Mouse (Mus musculus): ENCODE results near the gene Dpf2. TPM values are rescaled to one million over a fixed set of nuclear protein-coding genes. Genes with fewer than 3 reads are reported as not detected.
A peak's percentile ranks its signal among the peaks of the same experiment; 100 is the strongest.

Gene Dpf2
- total and polyA plus RNA-seq, 3 experiments: 25.0 to 115 (median 36.7) TPM

DNA sequence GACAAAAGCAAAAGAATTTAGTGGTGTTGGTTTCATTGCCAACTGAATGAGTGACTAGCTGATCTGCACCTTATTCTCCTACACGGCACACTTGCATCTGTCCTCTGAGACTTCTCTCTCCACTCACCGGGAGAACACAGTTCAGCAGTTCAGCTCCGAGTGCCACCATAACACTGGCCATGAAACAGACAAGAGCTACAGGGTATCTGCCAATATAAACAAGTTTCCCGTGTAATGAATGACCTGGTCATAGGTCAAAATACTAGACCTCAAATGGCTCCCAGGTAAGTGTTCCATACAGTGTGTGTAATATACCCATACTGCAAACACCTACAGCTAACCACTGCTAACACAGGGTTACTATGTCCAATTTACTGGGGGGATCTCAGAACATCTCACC is 23.6 kb downstream of the Dpf2 start:
- no peaks in the 10 kb centered on the region for H3K9me3 ChIP-seq (replicated peaks; ENCODE audit: low read length)
- no peak overlapping the region for H3K27ac ChIP-seq (ENCODE audit: insufficient read depth, low read depth)
- in situ Hi-C loops (cut with MboI; ENCODE audit: low pct_ligation_motif_present, low pct_unique_long_range_greater_than_20kb, low sequenced_read_pairs) (no loop called here), dilution Hi-C loops (cut with MboI; ENCODE audit: extremely low pct_ligation_motif_present, extremely low pct_unique_long_range_greater_than_20kb, low sequenced_read_pairs) (no loop called here)
- DNase-seq (ENCODE audit: extremely low read depth): no peak
- no peak overlapping the region for H3K4me3 ChIP-seq (replicated peaks in 1 of 3; ENCODE audit: low read depth in 2 of 3, low read length in 2 of 3, poor library complexity in 1 of 3)
- no peak overlapping the region for H3K4me2 ChIP-seq (ENCODE audit: insufficient read depth, low read depth, poor library complexity, severe bottlenecking)
- peaks cover 15 to 65% of the 10 kb centered on the region in 2 experiments for H3K36me3 ChIP-seq (replicated peaks in 1 of 2; ENCODE audit: control insufficient read depth in 1 of 2, insufficient read depth in 1 of 2, low read length in 1 of 2)
- H3K4me1 ChIP-seq (ENCODE audit: control insufficient read depth in 1 of 2, insufficient read depth in 2 of 2): peaks cover 2 to 6% of the 10 kb centered on the region in 2 experiments; a peak in 1 of 4 replicates
- no peaks in the 10 kb centered on the region for H3K79me2 ChIP-seq (replicated peaks; ENCODE audit: control insufficient read depth, extremely low read depth, insufficient read depth, poor library complexity, severe bottlenecking)
- no peak for TF ChIP-seq NELFE (IDR thresholded peaks at IDR 0.05; ENCODE audit: low read depth, low read length)
- no peak overlapping the region for H3K9ac ChIP-seq (ENCODE audit: insufficient read depth, low read depth)
- no peaks in the 10 kb centered on the region for H3K27me3 ChIP-seq (replicated peaks)

DNA sequence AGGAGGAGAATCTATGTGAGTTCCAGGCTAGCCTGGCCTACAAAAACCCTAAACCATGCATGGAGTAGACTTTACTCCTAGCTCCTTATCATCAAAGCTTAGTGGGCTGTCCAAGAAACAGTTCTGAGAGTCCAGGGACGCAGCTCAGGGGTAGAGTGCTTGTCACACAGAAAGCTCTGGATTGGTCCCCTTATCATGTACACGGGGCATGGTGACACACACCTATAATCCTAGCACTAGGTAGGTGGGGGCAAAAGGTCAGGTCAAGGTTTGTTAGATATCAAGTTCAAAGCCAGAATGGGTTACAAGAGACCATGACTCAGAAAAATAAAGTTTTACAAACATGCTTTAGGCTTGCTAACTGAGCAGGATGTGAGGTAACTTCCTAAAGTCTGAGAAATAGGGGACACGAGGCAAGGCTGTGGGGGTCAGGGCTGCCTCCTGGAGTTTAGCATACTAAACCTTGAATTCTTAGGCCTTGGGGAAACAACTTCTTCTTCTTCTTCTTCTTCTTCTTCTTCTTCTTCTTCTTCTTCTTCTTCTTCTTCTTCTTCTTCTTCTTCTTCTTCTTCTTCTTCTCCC is 25.5 kb downstream of the Dpf2 start:
- TF ChIP-seq JUND (conservative IDR thresholded peaks at IDR 0.05; ENCODE audit: low read depth, low read length) (no peak), ZC3H11A (IDR thresholded peaks at IDR 0.05; ENCODE audit: low read depth, low read length) (no peak), ZNF384 (IDR thresholded peaks at IDR 0.05; ENCODE audit: low read depth, low read length) (no peak)
- in situ Hi-C loops (cut with MboI; ENCODE audit: low pct_ligation_motif_present, low pct_unique_long_range_greater_than_20kb, low sequenced_read_pairs) (no loop called here), dilution Hi-C loops (cut with MboI; ENCODE audit: extremely low pct_ligation_motif_present, extremely low pct_unique_long_range_greater_than_20kb, low sequenced_read_pairs) (no loop called here)
- Histone ChIP-seq H3K9ac (ENCODE audit: insufficient read depth, low read depth) (no peak overlapping the region), H3K4me1 (ENCODE audit: control insufficient read depth in 1 of 2, insufficient read depth in 2 of 2) (no peaks in the 10 kb centered on the region), H3K4me2 (ENCODE audit: insufficient read depth, low read depth, poor library complexity, severe bottlenecking) (no peak overlapping the region), H3K9me3 (replicated peaks; ENCODE audit: low read length) (no peaks in the 10 kb centered on the region), H3K27ac (ENCODE audit: insufficient read depth, low read depth) (no peak overlapping the region), H3K27me3 (replicated peaks) (no peaks in the 10 kb centered on the region), H3K36me3 (replicated peaks in 1 of 2; ENCODE audit: control insufficient read depth in 1 of 2, insufficient read depth in 1 of 2, low read length in 1 of 2) (peaks cover 18 to 68% of the 10 kb centered on the region in 2 experiments), H3K4me3 (replicated peaks in 1 of 3; ENCODE audit: low read depth in 2 of 3, low read length in 2 of 3, poor library complexity in 1 of 3) (no peak overlapping the region), H3K79me2 (replicated peaks; ENCODE audit: control insufficient read depth, extremely low read depth, insufficient read depth, poor library complexity, severe bottlenecking) (no peaks in the 10 kb centered on the region)
- no peak for DNase-seq (ENCODE audit: extremely low read depth)

DNA sequence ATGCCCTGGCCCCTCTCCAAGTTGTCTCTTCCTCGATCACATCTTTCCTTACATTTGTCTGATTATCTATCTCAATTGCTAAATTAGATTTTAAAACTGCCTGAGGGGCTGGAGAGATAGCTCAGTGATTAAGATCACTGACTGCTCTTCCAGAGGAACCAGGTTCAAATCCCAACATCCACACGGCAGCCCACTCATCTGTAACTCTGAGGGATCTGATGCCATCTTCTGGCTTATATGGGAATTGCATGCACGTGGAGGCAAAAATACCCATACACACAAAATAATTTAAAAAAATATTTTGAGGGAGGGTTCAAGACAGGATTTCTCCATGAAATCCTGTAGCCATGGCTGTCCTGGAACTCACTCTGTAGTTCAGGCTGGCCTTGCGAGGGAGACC is 27.0 kb downstream of the Dpf2 start:
- Histone ChIP-seq H3K9ac (ENCODE audit: insufficient read depth, low read depth) (no peak overlapping the region), H3K79me2 (replicated peaks; ENCODE audit: control insufficient read depth, extremely low read depth, insufficient read depth, poor library complexity, severe bottlenecking) (no peaks in the 10 kb centered on the region), H3K4me1 (ENCODE audit: control insufficient read depth in 1 of 2, insufficient read depth in 2 of 2) (no peaks in the 10 kb centered on the region), H3K9me3 (replicated peaks; ENCODE audit: low read length) (no peaks in the 10 kb centered on the region), H3K27me3 (replicated peaks) (no peaks in the 10 kb centered on the region), H3K36me3 (replicated peaks in 1 of 2; ENCODE audit: control insufficient read depth in 1 of 2, insufficient read depth in 1 of 2, low read length in 1 of 2) (peaks cover 20 to 69% of the 10 kb centered on the region in 2 experiments), H3K27ac (ENCODE audit: insufficient read depth, low read depth) (no peak overlapping the region), H3K4me3 (replicated peaks in 1 of 3; ENCODE audit: low read depth in 2 of 3, low read length in 2 of 3, poor library complexity in 1 of 3) (no peak overlapping the region), H3K4me2 (ENCODE audit: insufficient read depth, low read depth, poor library complexity, severe bottlenecking) (no peak overlapping the region)
- DNase-seq (ENCODE audit: extremely low read depth): peak; percentile 46
- in situ Hi-C loops (cut with MboI; ENCODE audit: low pct_ligation_motif_present, low pct_unique_long_range_greater_than_20kb, low sequenced_read_pairs) (no loop called here), dilution Hi-C loops (cut with MboI; ENCODE audit: extremely low pct_ligation_motif_present, extremely low pct_unique_long_range_greater_than_20kb, low sequenced_read_pairs) (no loop called here)
- TF ChIP-seq MYC (IDR thresholded peaks at IDR 0.05; ENCODE audit: low read depth, low read length) (0 out of 2 replicates have a peak, but pooled peaks have one; percentile 30), RAD21 (IDR thresholded peaks at IDR 0.05; ENCODE audit: low read depth, low read length) (peak; percentile 53), ETS1 (conservative IDR thresholded peaks at IDR 0.05; ENCODE audit: low read depth, low read length) (no peak), ZKSCAN1 (IDR thresholded peaks at IDR 0.05; ENCODE audit: borderline replicate concordance, low read depth, low read length) (no peak), RCOR1 (conservative IDR thresholded peaks at IDR 0.05; ENCODE audit: low read depth, low read length) (no peak), CHD2 (IDR thresholded peaks at IDR 0.05; ENCODE audit: low read length) (no peak), JUND (conservative IDR thresholded peaks at IDR 0.05; ENCODE audit: low read depth, low read length) (no peak), POLR2A (IDR thresholded peaks at IDR 0.05; ENCODE audit: low read depth, low read length) (no peak), SMC3 (IDR thresholded peaks at IDR 0.05; ENCODE audit: low read depth, low read length) (peak; percentile 61), ZNF384 (IDR thresholded peaks at IDR 0.05; ENCODE audit: low read depth, low read length) (no peak), HCFC1 (IDR thresholded peaks at IDR 0.05; ENCODE audit: low read depth, low read length) (no peak), CTCF (conservative IDR thresholded peaks at IDR 0.05 in 1 of 2, IDR thresholded peaks at IDR 0.05 in 1 of 2; ENCODE audit: low read depth in 2 of 2, low read length in 2 of 2) (peak in 1 of 2 experiments; percentile 70; a peak in 3 of 4 replicates)

Measured in CH12.LX (cell line).